Mouse (Mus musculus): Measurements from ENCODE around the gene Ccdc50.
A peak's percentile ranks its signal among the peaks of the same experiment; 100 is the strongest.

The Ccdc50 gene

GRCm38 (mm10) chr16:27395251-27396037 lies 6.8 kb downstream of the Ccdc50 start:
- no peak for DNase-seq (ENCODE audit: low read depth)

GRCm38 (mm10) chr16:27396951-27397350 lies 8.3 kb downstream of the Ccdc50 start:
- no peak for DNase-seq (ENCODE audit: low read depth)

- no peak for DNase-seq (ENCODE audit: low read depth)
Measured at GRCm38 (mm10) chr16:27399026-27399718, 10.5 kb downstream of the Ccdc50 start.

- DNase-seq (ENCODE audit: low read depth), result no peak
Measured at GRCm38 (mm10) chr16:27399719-27400253, 11.1 kb downstream of the Ccdc50 start.

GRCm38 (mm10) chr16:27401579-27401978 lies 12.9 kb downstream of the Ccdc50 start:
- peak; percentile 48 for DNase-seq (ENCODE audit: low read depth)

- DNase-seq (ENCODE audit: low read depth), result no peak
Measured at GRCm38 (mm10) chr16:27404107-27404506, 15.4 kb downstream of the Ccdc50 start.

GRCm38 (mm10) chr16:27416937-27417584 lies 28.4 kb downstream of the Ccdc50 start:
- DNase-seq (ENCODE audit: low read depth), result no peak

- peak; percentile 23 for DNase-seq (ENCODE audit: low read depth)
Measured at GRCm38 (mm10) chr16:27417632-27418031, 29.0 kb downstream of the Ccdc50 start.

GRCm38 (mm10) chr16:27420982-27421381 lies 32.3 kb downstream of the Ccdc50 start:
- DNase-seq (ENCODE audit: low read depth), result no peak

- DNase-seq (ENCODE audit: low read depth), result no peak
Measured at GRCm38 (mm10) chr16:27435034-27435433, 46.4 kb downstream of the Ccdc50 start.

GRCm38 (mm10) chr16:27443941-27444340 lies 55.3 kb downstream of the Ccdc50 start:
- DNase-seq (ENCODE audit: low read depth), result peak; percentile 53

GRCm38 (mm10) chr16:27449360-27449759 lies 60.7 kb downstream of the Ccdc50 start:
- no peak for DNase-seq (ENCODE audit: low read depth)

GRCm38 (mm10) chr16:27450655-27451054 lies 62.0 kb downstream of the Ccdc50 start:
- DNase-seq (ENCODE audit: low read depth), result no peak

GRCm38 (mm10) chr16:27453396-27453795 lies 64.7 kb downstream of the Ccdc50 start:
- no peak for DNase-seq (ENCODE audit: low read depth)

GRCm38 (mm10) chr16:27453823-27454222 lies 65.2 kb downstream of the Ccdc50 start:
- no peak for DNase-seq (ENCODE audit: low read depth)

- DNase-seq (ENCODE audit: low read depth), result peak; percentile 67
Measured at GRCm38 (mm10) chr16:27457273-27457672, 68.6 kb downstream of the Ccdc50 start.

- peak; percentile 54 for DNase-seq (ENCODE audit: low read depth)
Measured at GRCm38 (mm10) chr16:27468731-27469130, 80.1 kb downstream of the Ccdc50 start.

GRCm38 (mm10) chr16:27471389-27471788 lies 82.7 kb downstream of the Ccdc50 start:
- DNase-seq (ENCODE audit: low read depth), result no peak

- DNase-seq (ENCODE audit: low read depth), result no peak
Measured at GRCm38 (mm10) chr16:27483834-27484233, 95.2 kb downstream of the Ccdc50 start.

Data from 416B (cell line).